ENCODE assay signal across 9 mouse cellular contexts in genomic region chr4:126735382-126736000, GRCm38 (mm10). TPM values are rescaled to one million over a fixed set of nuclear protein-coding genes. Genes with fewer than 3 reads are reported as not detected.
DNase-seq lines count a peak whose midpoint lies in the region; ATAC-seq and TF ChIP-seq lines count a peak whose summit lies in the region.
"Had no signal": no experiment of that assay in that cellular context is flagged by ENCODE, and none has a peak within 500 bp of the region (broad histone marks: within the 10 kb centered on the region; RNA-seq: fewer than 3 reads in every experiment).

No protein-coding gene starts in this region.

- H3K9me3 ChIP-seq in kidney, postnatal 0 days (replicated peaks; ENCODE audit: low read length), result no peaks in the 10 kb centered on the region
- H3K9me3 ChIP-seq in embryonic facial prominence, embryonic 15.5 days (replicated peaks), result no peaks in the 10 kb centered on the region
- H3K9me3 ChIP-seq in limb, embryonic 10.5 days (replicated peaks), result no peaks in the 10 kb centered on the region
- no peaks in the 10 kb centered on the region for H3K9me3 ChIP-seq in neural tube, embryonic 12.5 days

- peak; percentile 23; the same call in 1 of the 2 replicates for ATAC-seq in kidney, postnatal 0 days (replicated peaks; ENCODE audit: low FRiP score, low read depth)
- no peak for ATAC-seq in embryonic facial prominence, embryonic 15.5 days (ENCODE audit: insufficient number of reproducible peaks, low FRiP score, low TSS enrichment, low read depth)
- peak; percentile 11; the same call in 1 of the 2 replicates for ATAC-seq in neural tube, embryonic 12.5 days (ENCODE audit: low FRiP score, low read depth)
- ATAC-seq: Patski had no signal

- H3K4me3 ChIP-seq in kidney, postnatal 0 days (replicated peaks; ENCODE audit: low read depth, low read length), result peak overlapping the region; percentile 31
- peak overlapping the region; percentile 39 for H3K4me3 ChIP-seq in embryonic facial prominence, embryonic 15.5 days (replicated peaks)
- peak overlapping the region; percentile 34 for H3K4me3 ChIP-seq in limb, embryonic 10.5 days
- peak overlapping the region; percentile 21 for H3K4me3 ChIP-seq in neural tube, embryonic 12.5 days

- no peaks in the 10 kb centered on the region for H3K4me1 ChIP-seq in kidney, postnatal 0 days (replicated peaks; ENCODE audit: insufficient read depth, low read length)
- peaks cover 37% of the 10 kb centered on the region for H3K4me1 ChIP-seq in embryonic facial prominence, embryonic 15.5 days
- H3K4me1 ChIP-seq in limb, embryonic 10.5 days, result peaks cover 26% of the 10 kb centered on the region
- peaks cover 12% of the 10 kb centered on the region for H3K4me1 ChIP-seq in neural tube, embryonic 12.5 days

- H3K27me3 ChIP-seq in kidney, postnatal 0 days (ENCODE audit: insufficient read depth, low read length), result peaks cover 56% of the 10 kb centered on the region
- H3K27me3 ChIP-seq in embryonic facial prominence, embryonic 15.5 days, result peaks cover 89% of the 10 kb centered on the region
- peaks cover 93% of the 10 kb centered on the region for H3K27me3 ChIP-seq in limb, embryonic 10.5 days (ENCODE audit: low read depth, poor library complexity, severe bottlenecking)
- H3K27me3 ChIP-seq in neural tube, embryonic 12.5 days (replicated peaks), result peaks cover 87% of the 10 kb centered on the region

- TF ChIP-seq CTCF in kidney, postnatal 0 days (IDR thresholded peaks at IDR 0.05; ENCODE audit: low read depth), result no peak

- WGBS in kidney, postnatal 0 days, result 1% methylated on average over 59 of the region's 62 CpGs
- 2% methylated on average over 51 of the region's 62 CpGs for WGBS in embryonic facial prominence, embryonic 15.5 days
- WGBS in limb, embryonic 10.5 days, result 2% methylated on average over 62 of the region's 62 CpGs
- 2% methylated on average over 62 of the region's 62 CpGs for WGBS in neural tube, embryonic 12.5 days

- H3K4me2 ChIP-seq in kidney, postnatal 0 days (ENCODE audit: low read length), result peak overlapping the region; percentile 51
- peak overlapping the region; percentile 50 for H3K4me2 ChIP-seq in embryonic facial prominence, embryonic 15.5 days (replicated peaks)
- H3K4me2 ChIP-seq in neural tube, embryonic 12.5 days (replicated peaks), result peak overlapping the region; percentile 50

- no peak overlapping the region for H3K27ac ChIP-seq in kidney, postnatal 0 days
- no peak overlapping the region for H3K27ac ChIP-seq in embryonic facial prominence, embryonic 15.5 days (replicated peaks)
- H3K27ac ChIP-seq in limb, embryonic 10.5 days, result 0 out of 2 replicates have a peak overlapping the region, but pooled peaks have one; percentile 16
- H3K27ac ChIP-seq in neural tube, embryonic 12.5 days, result no peak overlapping the region

- H3K36me3 ChIP-seq in kidney, postnatal 0 days (ENCODE audit: insufficient read depth, low read length), result no peaks in the 10 kb centered on the region
- H3K36me3 ChIP-seq in embryonic facial prominence, embryonic 15.5 days, result no peaks in the 10 kb centered on the region
- no peaks in the 10 kb centered on the region for H3K36me3 ChIP-seq in limb, embryonic 10.5 days
- H3K36me3 ChIP-seq in neural tube, embryonic 12.5 days, result no peaks in the 10 kb centered on the region

- intact Hi-C loops in left cerebral cortex, postnatal 10 days (cut with DNase I), result no loop called here

- no peak for DNase-seq in kidney, postnatal 0 days (ENCODE audit: low spot score)
- DNase-seq in kidney, adult 9 months, result no peak
- DNase-seq in limb, embryonic 10.5 days (ENCODE audit: low spot score), result peak; percentile 67
- no peak for DNase-seq in layer of hippocampus, postnatal 10 days (ENCODE audit: low spot score in 2 of 2)
- DNase-seq in left cerebral cortex, postnatal 10 days (ENCODE audit: extremely low spot score in 1 of 2, low spot score in 2 of 2), result no peak
- no peak for DNase-seq in layer of hippocampus, adult 11-12 months (ENCODE audit: low spot score)

- H3K9ac ChIP-seq in kidney, postnatal 0 days (ENCODE audit: low read depth, low read length), result 0 out of 2 replicates have a peak overlapping the region, but pooled peaks have one; percentile 13
- no peak overlapping the region for H3K9ac ChIP-seq in embryonic facial prominence, embryonic 15.5 days
- no peak overlapping the region for H3K9ac ChIP-seq in neural tube, embryonic 12.5 days

RNA-seq across cellular contexts. Expression of gene Tfap2e, which starts 0.5 kb away (rescaled TPM):
- polyA plus RNA-seq in kidney, postnatal 0 days (2015; fragmentation: Nextera tagmentation; extraction: Ambion mirVana), result not detected in 2 replicates
- polyA plus RNA-seq in embryonic facial prominence, embryonic 15.5 days (2015; fragmentation: Nextera tagmentation; extraction: Ambion mirVana), result 0.60 and 1.1 TPM in 2 replicates
- not detected in 2 replicates for polyA plus RNA-seq in limb, embryonic 10.5 days (2016; fragmentation: Nextera tagmentation; extraction: Ambion mirVana)
- polyA plus RNA-seq in neural tube, embryonic 12.5 days (2016; fragmentation: Nextera tagmentation; extraction: Ambion mirVana), result 0.33 and 0.38 TPM in 2 replicates
- not detected for total RNA-seq in layer of hippocampus, postnatal 10 days (2021)
- not detected for total RNA-seq in left cerebral cortex, postnatal 10 days (2021)
- polyA plus RNA-seq: Patski had no signal

RNA-seq across cellular contexts. Expression of gene Ncdn, which starts 17.7 kb away (rescaled TPM):
- polyA plus RNA-seq in kidney, postnatal 0 days (2015; fragmentation: Nextera tagmentation; extraction: Ambion mirVana), result 22.0 and 22.2 TPM in 2 replicates
- 31.6 and 33.4 TPM in 2 replicates for polyA plus RNA-seq in embryonic facial prominence, embryonic 15.5 days (2015; fragmentation: Nextera tagmentation; extraction: Ambion mirVana)
- polyA plus RNA-seq in limb, embryonic 10.5 days (2016; fragmentation: Nextera tagmentation; extraction: Ambion mirVana), result 37.7 and 41.3 TPM in 2 replicates
- polyA plus RNA-seq in neural tube, embryonic 12.5 days (2016; fragmentation: Nextera tagmentation; extraction: Ambion mirVana), result 60.5 and 64.8 TPM in 2 replicates
- 100 to 1,000 TPM; 742 to 746 TPM for total RNA-seq in layer of hippocampus, postnatal 10 days (2021)
- 100 to 1,000 TPM; 694 to 719 TPM for total RNA-seq in left cerebral cortex, postnatal 10 days (2021)

RNA-seq across cellular contexts. Expression of gene AU040320, which starts 17.9 kb away (rescaled TPM):
- 22.4 and 22.6 TPM in 2 replicates for polyA plus RNA-seq in kidney, postnatal 0 days (2015; fragmentation: Nextera tagmentation; extraction: Ambion mirVana)
- 17.6 and 22.7 TPM in 2 replicates for polyA plus RNA-seq in embryonic facial prominence, embryonic 15.5 days (2015; fragmentation: Nextera tagmentation; extraction: Ambion mirVana)
- polyA plus RNA-seq in limb, embryonic 10.5 days (2016; fragmentation: Nextera tagmentation; extraction: Ambion mirVana), result 18.7 and 19.8 TPM in 2 replicates
- polyA plus RNA-seq in neural tube, embryonic 12.5 days (2016; fragmentation: Nextera tagmentation; extraction: Ambion mirVana), result 37.0 and 39.6 TPM in 2 replicates
- total RNA-seq in layer of hippocampus, postnatal 10 days (2021), result 10 to 100 TPM; 48.1 to 48.9 TPM
- 10 to 100 TPM; 54.6 to 57.3 TPM for total RNA-seq in left cerebral cortex, postnatal 10 days (2021)

RNA-seq across cellular contexts. Expression of gene Psmb2, which starts 58.1 kb away (rescaled TPM):
- polyA plus RNA-seq in kidney, postnatal 0 days (2015; fragmentation: Nextera tagmentation; extraction: Ambion mirVana), result 450 and 458 TPM in 2 replicates
- 431 and 455 TPM in 2 replicates for polyA plus RNA-seq in embryonic facial prominence, embryonic 15.5 days (2015; fragmentation: Nextera tagmentation; extraction: Ambion mirVana)
- polyA plus RNA-seq in limb, embryonic 10.5 days (2016; fragmentation: Nextera tagmentation; extraction: Ambion mirVana), result 593 TPM in 2 replicates
- 448 and 479 TPM in 2 replicates for polyA plus RNA-seq in neural tube, embryonic 12.5 days (2016; fragmentation: Nextera tagmentation; extraction: Ambion mirVana)
- total RNA-seq in layer of hippocampus, postnatal 10 days (2021), result 100 to 1,000 TPM; 145 to 149 TPM
- total RNA-seq in left cerebral cortex, postnatal 10 days (2021), result 100 to 1,000 TPM; 126 TPM
